Mouse (Mus musculus) megakaryocyte progenitor cell, adult 5-6 weeks (primary cell): ENCODE measurements around the gene Brip1. TPM values are rescaled to one million over a fixed set of nuclear protein-coding genes. Genes with fewer than 3 reads are reported as not detected.

Experiments used
- ATAC-seq: replicated peaks from 2 replicates; pipeline ENCODE4 v1.8.0; 2016; ENCODE audit warnings: mild to moderate bottlenecking, moderate TSS enrichment, inconsistent platforms; ENCODE audit not compliant: poor library complexity
- total RNA-seq, 2 experiments: library from RNA; stranded (forward) in 1 of 2; stranded (reverse) in 1 of 2; fragments of 157-497, 149-512 nt in 1 of 2; fragments of 200-1000 nt in 1 of 2; gene quantifications; 2 replicates each; pipeline versions ENCODE4 v1.2.3 to v1.2.4; 2015 to 2017

The Brip1 gene
- total RNA-seq, 2 experiments from 2014 or later: 25.7 to 27.1 TPM

- no peak for ATAC-seq
Measured at GRCm38 (mm10) chr11:86038701-86039100, 162.3 kb downstream of the Brip1 start.

DNA sequence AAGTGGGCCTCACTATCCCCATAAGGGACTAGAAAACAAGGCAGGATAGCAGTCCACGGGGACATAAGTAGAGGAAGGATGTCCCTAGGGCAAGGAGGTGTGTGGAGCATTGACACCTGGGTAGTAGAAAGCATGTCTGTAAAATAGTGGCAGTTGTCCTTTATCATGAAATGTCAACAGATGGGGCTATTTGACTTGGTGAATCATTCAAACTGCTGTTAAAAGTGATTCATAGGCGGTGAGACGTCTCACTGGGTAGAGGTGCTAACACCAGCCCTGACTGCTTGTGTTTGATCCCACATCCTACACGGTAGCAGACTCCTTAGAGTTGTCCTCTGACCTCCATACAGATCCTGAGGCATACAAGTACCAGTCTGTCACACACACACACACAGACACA, 168.1 kb downstream of the Brip1 start:
- ATAC-seq: no peak

- ATAC-seq: no peak
Measured at GRCm38 (mm10) chr11:86028034-86028433, 173.0 kb downstream of the Brip1 start.

DNA sequence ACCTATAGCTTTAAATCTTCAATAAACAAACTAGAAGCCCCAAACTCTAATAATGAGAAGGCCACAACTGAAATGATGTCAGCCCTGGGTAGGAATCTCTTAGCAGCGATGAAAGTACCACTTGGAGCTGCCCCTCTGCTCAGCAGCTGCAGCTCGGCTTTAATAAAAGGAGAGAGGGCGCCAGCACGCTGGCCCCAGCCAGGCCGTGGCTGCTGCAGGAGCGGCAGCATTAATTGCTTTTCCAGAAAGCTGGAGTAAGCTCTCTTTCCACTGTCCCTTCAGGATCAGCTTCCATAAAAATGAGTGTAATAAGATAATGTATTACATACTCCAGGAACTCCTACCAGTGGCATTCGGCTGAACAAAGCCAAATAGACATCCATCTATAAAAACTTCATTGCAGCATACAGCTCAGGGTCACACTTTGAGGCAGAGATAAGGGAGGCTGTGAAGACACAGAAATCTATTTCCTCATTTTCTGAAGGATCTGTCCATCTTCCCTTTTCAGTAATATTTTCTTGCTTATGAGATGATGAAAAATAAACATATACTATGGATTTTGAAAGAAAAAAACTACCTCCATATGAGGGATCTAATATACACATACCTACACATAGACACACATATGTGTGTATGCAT, 174.3 kb downstream of the Brip1 start:
- ATAC-seq: no peak

DNA sequence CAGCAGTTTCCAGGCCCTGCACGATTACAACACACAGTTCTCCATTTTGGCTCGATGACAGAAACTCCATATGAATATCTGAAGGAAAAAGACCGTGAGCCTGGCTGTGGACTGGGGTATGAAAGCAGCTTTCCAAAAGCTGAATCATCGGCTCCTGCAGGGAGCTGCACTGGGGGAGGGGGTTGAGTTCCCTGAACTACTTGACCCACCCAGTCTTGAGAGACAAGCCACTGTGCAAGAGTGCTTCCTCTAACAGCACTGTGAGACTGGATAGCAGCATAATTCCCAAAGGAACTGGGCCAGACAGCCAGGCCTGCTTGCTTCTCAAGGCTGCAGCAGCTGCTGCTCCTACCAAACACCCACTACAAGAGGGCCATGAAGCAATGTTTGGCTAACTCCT, 178.6 kb downstream of the Brip1 start:
- no peak for ATAC-seq

GRCm38 (mm10) chr11:86020033-86020432, 181.0 kb downstream of the Brip1 start:
- no peak for ATAC-seq

GRCm38 (mm10) chr11:86016242-86016641, 184.8 kb downstream of the Brip1 start:
- no peak for ATAC-seq

GRCm38 (mm10) chr11:86013087-86013486, 187.9 kb downstream of the Brip1 start:
- ATAC-seq: no peak

DNA sequence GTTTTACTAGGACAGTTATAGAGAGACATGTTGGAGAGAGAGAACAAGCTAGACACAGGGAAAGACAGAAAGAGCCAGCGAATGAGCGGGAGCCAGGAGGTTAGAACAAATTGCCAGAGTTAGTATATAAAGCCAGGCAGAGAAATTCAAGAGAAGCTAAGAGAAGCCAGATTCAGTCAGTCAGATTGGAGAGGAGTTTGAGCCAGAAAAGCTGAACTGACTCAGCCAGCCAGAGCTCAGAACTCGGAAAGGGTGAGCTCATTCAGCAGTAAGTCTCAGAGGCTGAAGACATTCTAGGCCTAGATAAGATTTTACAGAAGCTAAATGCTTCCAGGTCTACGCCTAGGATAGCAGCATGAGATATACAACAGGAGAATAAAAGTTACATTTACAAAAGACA, 190.5 kb downstream of the Brip1 start:
- ATAC-seq: no peak

DNA sequence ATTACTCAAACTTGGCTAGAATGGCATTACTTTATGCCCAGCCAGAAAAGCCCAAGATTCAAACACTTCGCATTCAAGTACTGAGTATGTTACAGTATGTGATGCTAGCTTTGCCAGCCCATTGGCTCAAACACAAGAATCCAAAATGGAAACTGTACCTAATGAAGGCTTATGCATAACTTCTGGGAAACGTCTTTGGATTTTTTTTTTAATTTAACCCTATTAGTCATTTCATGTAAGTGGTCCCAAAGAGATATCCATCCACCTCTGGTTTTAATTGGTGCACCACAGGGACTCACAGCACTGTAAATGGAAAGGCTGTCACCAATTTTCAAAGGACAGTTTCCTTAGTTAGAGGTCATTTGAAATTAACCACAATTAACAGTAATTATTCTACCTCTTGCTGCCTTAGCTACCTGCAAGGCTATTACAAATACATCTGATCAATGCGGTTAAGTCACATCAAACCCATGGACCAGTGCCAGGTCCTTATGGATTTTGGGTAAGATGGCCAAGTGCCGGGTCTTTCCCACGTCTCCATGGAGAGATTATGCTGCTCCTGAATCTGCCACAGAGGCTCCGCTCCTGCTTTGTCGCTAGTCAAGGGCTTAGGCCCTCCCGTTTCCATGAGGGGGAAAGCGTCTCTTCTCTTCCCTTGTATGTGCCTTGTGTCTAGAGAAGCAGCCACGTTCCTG, 192.6 kb downstream of the Brip1 start:
- no peak for ATAC-seq

Other genes starting within 250 kb of the Brip1 start
- gene Ints2, start 56.4 kb upstream of the Brip1 start, total RNA-seq (2015): 23.2 and 29.4 TPM in 2 replicates
- gene Ints2, start 56.4 kb upstream of the Brip1 start, total RNA-seq (2017): 25.1 and 47.4 TPM in 2 replicates
- 52.0 and 54.5 TPM in 2 replicates for gene Med13, start 156.4 kb upstream of the Brip1 start, total RNA-seq (2015)
- gene Med13, start 156.4 kb upstream of the Brip1 start, total RNA-seq (2017): 46.1 and 47.8 TPM in 2 replicates